ENCODE assay signal across 7 mouse cellular contexts in the genomic region with DNA sequence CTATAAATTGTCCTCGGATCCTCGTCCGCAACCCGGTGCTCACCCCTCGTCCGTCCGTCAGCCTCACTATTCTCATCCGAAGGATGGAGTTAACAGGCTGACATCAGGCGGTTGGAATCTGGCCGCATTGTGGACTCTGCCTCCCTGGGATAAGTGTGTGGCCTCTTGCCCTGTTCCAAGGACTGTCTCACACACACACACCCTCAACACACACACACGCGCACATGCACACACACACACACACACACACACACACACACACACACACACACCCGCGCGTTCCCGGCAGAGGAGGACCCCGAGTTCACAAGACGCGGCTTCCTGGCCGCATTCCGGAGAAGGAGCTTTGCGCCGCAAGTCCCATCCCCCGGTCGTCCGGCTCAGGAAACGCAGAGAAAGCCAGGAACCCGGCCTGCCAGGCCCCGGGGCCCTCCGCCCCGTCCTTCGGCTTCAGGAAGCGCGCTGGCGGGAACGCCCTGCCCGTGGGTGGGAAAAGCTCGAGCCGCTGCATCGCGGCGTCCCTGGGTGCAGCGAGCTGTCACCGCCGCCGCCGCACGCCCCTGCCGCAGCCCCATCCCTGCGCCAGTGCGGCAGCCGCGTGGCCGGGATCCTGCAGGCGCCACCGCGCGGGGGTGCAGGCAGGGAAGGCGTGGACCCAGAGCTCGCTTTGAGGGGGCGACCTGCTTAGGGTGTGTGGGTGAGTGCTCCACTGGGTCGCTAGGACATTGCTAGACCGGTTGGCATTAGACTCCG. TPM values are rescaled to one million over a fixed set of nuclear protein-coding genes. Genes with fewer than 3 reads are reported as not detected.
DNase-seq lines count a peak whose midpoint lies in the region; ATAC-seq lines count a peak whose summit lies in the region.

A gene (plus strand): TSS at position 165 of the 753 bp plus-strand sequence.

- peak within 1 kb of the TSS; percentile 94 for H3K4me2 ChIP-seq in intestine, embryonic 16.5 days (ENCODE audit: low read depth, low read length)
- peak within 1 kb of the TSS; percentile 98 for H3K4me2 ChIP-seq in limb, embryonic 13.5 days (replicated peaks)
- H3K4me2 ChIP-seq in midbrain, embryonic 13.5 days (replicated peaks), result peak within 1 kb of the TSS; percentile 97

- no peaks in the 10 kb centered on the region for H3K36me3 ChIP-seq in intestine, embryonic 16.5 days (ENCODE audit: control insufficient read depth, insufficient read depth, low read length)
- H3K36me3 ChIP-seq in limb, embryonic 13.5 days, result no peaks in the 10 kb centered on the region
- H3K36me3 ChIP-seq in midbrain, embryonic 13.5 days, result no peaks in the 10 kb centered on the region

- peak; percentile 73 for ATAC-seq in granulocyte monocyte progenitor cell, adult 5-6 weeks (replicated peaks; ENCODE audit: poor library complexity, severe bottlenecking)
- ATAC-seq in intestine, embryonic 16.5 days, result peak; percentile 87
- ATAC-seq in limb, embryonic 13.5 days (ENCODE audit: low FRiP score, low read depth), result peak; percentile 78
- ATAC-seq in midbrain, embryonic 13.5 days, result peak; percentile 87

- peak within 1 kb of the TSS; percentile 93 for H3K27ac ChIP-seq in intestine, embryonic 16.5 days (ENCODE audit: low read length)
- no peak within 1 kb of the TSS; the same call in 1 of the 2 replicates for H3K27ac ChIP-seq in limb, embryonic 13.5 days
- H3K27ac ChIP-seq in midbrain, embryonic 13.5 days, result peak within 1 kb of the TSS; percentile 49; the same call in 1 of the 2 replicates

- peak; percentile 89 for DNase-seq in adrenal gland, postnatal 14 days
- DNase-seq in embryo, embryonic 11 days, result peak; percentile 80
- peak; percentile 22 to 45 for DNase-seq in spleen, postnatal 10 days (ENCODE audit: low spot score in 2 of 2)

- WGBS in intestine, embryonic 16.5 days, result under 1% methylated on average over 59 of the region's 64 CpGs
- 1% methylated on average over 55 of the region's 64 CpGs for WGBS in limb, embryonic 13.5 days
- under 1% methylated on average over 56 of the region's 64 CpGs for WGBS in midbrain, embryonic 13.5 days

- peak within 1 kb of the TSS; percentile 81 for H3K9ac ChIP-seq in intestine, embryonic 16.5 days (ENCODE audit: low read depth, low read length)
- peak within 1 kb of the TSS; percentile 80 for H3K9ac ChIP-seq in limb, embryonic 13.5 days
- H3K9ac ChIP-seq in midbrain, embryonic 13.5 days (replicated peaks), result peak within 1 kb of the TSS; percentile 78

- peak within 1 kb of the TSS; percentile 75 for H3K4me3 ChIP-seq in intestine, embryonic 16.5 days (ENCODE audit: low read length)
- peak within 1 kb of the TSS; percentile 70 for H3K4me3 ChIP-seq in limb, embryonic 13.5 days
- H3K4me3 ChIP-seq in midbrain, embryonic 13.5 days (replicated peaks), result peak within 1 kb of the TSS; percentile 64

- peaks cover 21% of the 10 kb centered on the region for H3K4me1 ChIP-seq in intestine, embryonic 16.5 days (ENCODE audit: control insufficient read depth, insufficient read depth, low read length)
- H3K4me1 ChIP-seq in limb, embryonic 13.5 days, result peaks cover 45% of the 10 kb centered on the region
- peaks cover 23% of the 10 kb centered on the region for H3K4me1 ChIP-seq in midbrain, embryonic 13.5 days (replicated peaks)

- no peaks in the 10 kb centered on the region for H3K27me3 ChIP-seq in intestine, embryonic 16.5 days (replicated peaks; ENCODE audit: control insufficient read depth, insufficient read depth, low read length)
- H3K27me3 ChIP-seq in limb, embryonic 13.5 days, result peaks cover 38% of the 10 kb centered on the region
- H3K27me3 ChIP-seq in midbrain, embryonic 13.5 days, result peaks cover 51% of the 10 kb centered on the region

- no peaks in the 10 kb centered on the region for H3K9me3 ChIP-seq in intestine, embryonic 16.5 days (ENCODE audit: control insufficient read depth, low read length)
- no peaks in the 10 kb centered on the region for H3K9me3 ChIP-seq in limb, embryonic 13.5 days
- H3K9me3 ChIP-seq in midbrain, embryonic 13.5 days, result no peaks in the 10 kb centered on the region

RNA-seq across cellular contexts. Expression of the gene that starts here (rescaled TPM):
- 0.56 and 0.70 TPM in 2 replicates for total RNA-seq in adrenal gland, postnatal 14 days (2021)
- not detected in 2 replicates for total RNA-seq in granulocyte monocyte progenitor cell, adult 5-6 weeks (2014; fragmentation: Nextera tagmentation)
- not detected in 2 replicates for total RNA-seq in granulocyte monocyte progenitor cell, adult 5-6 weeks (2017)
- 0.27 and 0.50 TPM in 2 replicates for polyA plus RNA-seq in intestine, embryonic 16.5 days (2015; fragmentation: Nextera tagmentation; extraction: Ambion mirVana)
- 0.10 and 0.29 TPM in 2 replicates for polyA plus RNA-seq in limb, embryonic 13.5 days (2015; fragmentation: Nextera tagmentation; extraction: Ambion mirVana)
- 0.12 TPM in 1 of 2 replicates, not detected in the other for polyA plus RNA-seq in midbrain, embryonic 13.5 days (2015; fragmentation: Nextera tagmentation; extraction: Ambion mirVana)

Comparison
In these comparisons a context has a peak if more than half of its experiments do, and no peak if none do; other contexts are left out.
1. Peak in DNase-seq in adrenal gland, postnatal 14 days; RNA of the gene not detected or under 1 TPM.
2. Peak in ATAC-seq in granulocyte monocyte progenitor cell, adult 5-6 weeks; RNA of the gene not detected or under 1 TPM.
3. Peak in ATAC-seq, H3K4me3 ChIP-seq, H3K27ac ChIP-seq, H3K9ac ChIP-seq and H3K4me2 ChIP-seq in intestine, embryonic 16.5 days; RNA of the gene not detected or under 1 TPM.
4. Peak in ATAC-seq, H3K4me3 ChIP-seq, H3K9ac ChIP-seq and H3K4me2 ChIP-seq in limb, embryonic 13.5 days; RNA of the gene not detected or under 1 TPM.
5. Peak in ATAC-seq, H3K4me3 ChIP-seq, H3K27ac ChIP-seq, H3K9ac ChIP-seq and H3K4me2 ChIP-seq in midbrain, embryonic 13.5 days; RNA of the gene not detected or under 1 TPM.
6. DNase-seq: peak in every context shown above with its lines; median percentile 89 in adrenal gland, postnatal 14 days; 80 in embryo, embryonic 11 days; 34 in spleen, postnatal 10 days.